Mouse (Mus musculus): Measurements from ENCODE around the gene Hoxb9.

GRCm38 (mm10) chr11:96301064-96301431 is 29.8 kb downstream of the Hoxb9 start:
- TF ChIP-seq CTCF (IDR thresholded peaks at IDR 0.05; ENCODE audit: insufficient read depth, low read depth, low read length) (no peak), POLR2A (IDR thresholded peaks at IDR 0.05; ENCODE audit: insufficient read depth, low read depth, low read length) (no peak)
